Mouse (Mus musculus) cerebellum, adult (tissue): Measurements from ENCODE around the gene Trp73.

Experiments used
- ATAC-seq: cut with Nextera tagmentation; 2 replicates; pipeline ENCODE4 v1.9.2; 2017; ENCODE audit warnings: mild to moderate bottlenecking, moderate library complexity, mixed read lengths; ENCODE audit not compliant: insufficient number of reproducible peaks, low FRiP score, low TSS enrichment

Gene Trp73

DNA sequence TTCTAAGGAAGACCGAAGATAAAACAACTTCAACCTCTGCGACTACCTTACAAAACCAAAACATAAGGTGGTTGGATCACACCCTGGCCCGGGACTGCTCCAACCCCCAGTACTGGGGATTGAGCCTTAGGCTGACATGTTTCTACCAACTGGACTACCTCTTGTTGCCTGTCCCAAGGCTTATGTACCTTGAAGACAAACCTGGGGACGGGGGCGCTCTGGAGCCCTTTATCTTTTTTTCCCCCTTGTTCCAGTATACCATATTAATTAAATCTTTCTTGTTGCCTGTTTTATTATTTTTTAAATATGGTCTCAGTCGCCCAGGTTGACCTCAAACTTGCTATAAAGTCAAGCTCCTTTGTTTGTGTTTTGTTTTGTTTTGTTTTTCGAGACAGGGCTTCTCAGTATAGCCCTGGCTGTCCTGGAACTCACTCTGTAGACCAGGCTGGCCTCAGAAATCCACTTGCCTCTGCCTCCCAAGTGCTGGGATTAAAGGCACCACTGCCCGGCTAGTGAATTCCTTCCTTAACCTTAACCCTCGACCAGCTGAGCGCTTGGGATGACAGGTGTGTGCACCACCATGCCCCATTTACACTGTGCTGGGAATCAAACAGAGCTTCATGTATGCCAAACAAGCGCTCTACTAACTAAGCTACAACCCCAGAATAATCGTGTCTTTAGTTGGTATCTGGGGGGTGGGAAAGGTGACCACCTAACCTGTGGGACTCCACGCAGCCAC, 128.9 kb downstream of the Trp73 start:
- 0 out of 2 replicates have a peak, but pooled peaks have one; percentile 19 for ATAC-seq

- no peak for ATAC-seq
These were observed 132.2 kb downstream of the Trp73 start for GRCm38 (mm10) chr4:154007759-154008158.

GRCm38 (mm10) chr4:154006264-154006663, 133.7 kb downstream of the Trp73 start:
- ATAC-seq, result no peak
